Mouse (Mus musculus) intestine, embryonic 14.5 days (tissue): Measurements from ENCODE around the gene Clpx. TPM values are rescaled to one million over a fixed set of nuclear protein-coding genes. Genes with fewer than 3 reads are reported as not detected.
"Not testable (repeated sequence)": the region's sequence is repeated elsewhere in the genome, so short reads cannot be mapped to it uniquely, and the experiment has no call there.

Source experiments
- ATAC-seq: fragments of 200-750 bp; cut with Nextera tagmentation; replicated peaks from 2 replicates; pipeline ENCODE4 v1.8.0; 2017; ENCODE audit warnings: low read depth, moderate number of reproducible peaks, moderate TSS enrichment, moderate library complexity; ENCODE audit not compliant: low FRiP score, low TSS enrichment
- DNase-seq: peaks from one replicate; pipeline ENCODE4 v3.0.0-alpha.2; 2018; ENCODE audit warnings: low spot score
- H3K27ac ChIP-seq: fragments of 300-500 bp; sonication (generic); 2 replicates; pipeline ENCODE4 v1.5.1; 2014; ENCODE audit warnings: low read depth, mild to moderate bottlenecking, control low read depth
- H3K27me3 ChIP-seq: fragments of 300-500 bp; sonication (generic); replicated peaks from 2 replicates; pipeline ENCODE4 v1.6.1; 2014; ENCODE audit warnings: low read length, control low read depth; ENCODE audit not compliant: control insufficient read depth, insufficient read depth
- H3K36me3 ChIP-seq: fragments of 300-500 bp; sonication (generic); 2 replicates; pipeline ENCODE4 v1.6.1; 2014; ENCODE audit warnings: low read length, control low read depth; ENCODE audit not compliant: control insufficient read depth, insufficient read depth
- H3K4me1 ChIP-seq: fragments of 300-500 bp; sonication (generic); replicated peaks from 2 replicates; pipeline ENCODE4 v1.6.1; 2014; ENCODE audit warnings: low read length, control low read depth, mixed read lengths; ENCODE audit not compliant: control insufficient read depth, insufficient read depth
- H3K4me2 ChIP-seq: fragments of 300-500 bp; sonication (generic); 2 replicates; pipeline ENCODE4 v1.6.1; 2014; ENCODE audit warnings: low read length
- H3K4me3 ChIP-seq: fragments of 300-500 bp; sonication (generic); 2 replicates; pipeline ENCODE4 v1.5.1; 2014; ENCODE audit warnings: low read depth, low read length, control low read depth, mixed read lengths
- H3K9ac ChIP-seq: fragments of 300-500 bp; sonication (generic); 2 replicates; pipeline ENCODE4 v1.6.1; 2014; ENCODE audit warnings: mild to moderate bottlenecking, low read length
- H3K9me3 ChIP-seq: fragments of 300-500 bp; sonication (generic); 2 replicates; pipeline ENCODE4 v1.6.1; 2016; ENCODE audit warnings: low read length, control low read depth; ENCODE audit not compliant: control insufficient read depth
- WGBS: fragments of 180-500 bp; shearing (Covaris S2); extraction: QIAGEN DNeasy Blood & Tissue Kit; methylation state at CpG from one replicate; pipeline ENCODE4 v1.1.7; 2014; 5-methylcytosine and 5-hydroxymethylcytosine counted together
- polyA plus RNA-seq: library from polyadenylated mRNA; unstranded; fragments of >200 nt; fragmentation: Nextera tagmentation; extraction: Ambion mirVana; gene quantifications from 2 replicates; pipeline ENCODE4 v1.2.1, GENCODE M21; 2014

Gene Clpx
- polyA plus RNA-seq, 1 experiment from 2014 or later: 42.6 TPM

DNA sequence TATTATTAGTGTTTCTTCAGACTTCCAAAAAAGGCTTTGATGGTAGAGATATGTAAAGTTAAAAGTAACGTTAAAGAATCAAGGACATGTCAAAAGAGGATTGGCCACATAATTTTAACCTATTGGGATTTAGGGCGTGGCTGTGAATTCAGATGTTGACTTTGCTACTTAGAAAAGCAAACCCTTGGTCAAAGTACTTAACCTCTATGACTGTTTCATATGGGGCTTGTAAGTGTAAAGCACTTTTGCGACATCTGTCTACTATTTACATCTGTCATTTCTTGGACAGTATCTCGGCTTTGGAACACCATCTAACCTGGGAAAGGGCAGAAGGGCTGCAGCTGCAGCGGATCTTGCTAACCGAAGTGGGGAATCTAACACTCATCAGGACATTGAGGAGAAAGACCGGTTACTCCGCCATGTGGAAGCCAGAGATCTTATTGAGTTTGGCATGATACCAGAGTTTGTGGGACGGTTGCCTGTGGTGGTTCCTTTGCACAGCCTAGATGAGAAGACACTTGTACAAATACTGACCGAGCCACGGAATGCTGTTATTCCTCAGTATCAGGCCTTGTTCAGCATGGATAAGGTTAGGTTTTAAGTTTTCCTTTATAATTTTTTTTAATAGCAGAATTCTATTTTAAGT lies 28.3 kb downstream of the Clpx start:
- Histone ChIP-seq H3K4me2 (no peak overlapping the region), H3K36me3 (peaks cover 82% of the 10 kb centered on the region), H3K27ac (no peak overlapping the region), H3K9ac (no peak overlapping the region), H3K9me3 (no peaks in the 10 kb centered on the region), H3K27me3 (no peaks in the 10 kb centered on the region), H3K4me3 (no peak overlapping the region), H3K4me1 (no peaks in the 10 kb centered on the region)
- WGBS: 86% methylated on average over 11 of the region's 11 CpGs
- DNase-seq (no peak), ATAC-seq (no peak)

DNA sequence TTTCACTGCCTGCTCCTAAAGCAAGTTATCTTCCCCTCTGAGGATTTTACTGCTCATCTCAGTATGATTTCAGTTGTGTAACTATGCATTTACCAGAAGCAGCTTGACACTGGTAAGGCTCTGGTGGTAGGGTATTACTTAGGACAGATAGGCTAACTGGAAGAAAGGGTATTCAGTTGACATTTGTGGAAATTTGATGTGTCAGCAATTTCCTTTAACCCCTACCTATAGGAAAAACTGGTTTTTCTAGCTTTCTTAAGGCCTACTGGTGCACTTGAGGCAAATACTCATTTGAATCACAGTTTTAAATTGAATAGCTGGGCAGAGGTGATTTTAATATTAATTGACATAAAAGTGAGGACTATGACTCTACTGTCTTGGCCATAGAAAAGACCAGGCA lies 31.9 kb downstream of the Clpx start:
- Histone ChIP-seq H3K36me3 (peaks cover 88% of the 10 kb centered on the region), H3K4me2 (no peak overlapping the region), H3K9me3 (no peaks in the 10 kb centered on the region), H3K4me3 (no peak overlapping the region), H3K27ac (no peak overlapping the region), H3K4me1 (no peaks in the 10 kb centered on the region), H3K27me3 (no peaks in the 10 kb centered on the region), H3K9ac (no peak overlapping the region)
- ATAC-seq (no peak), DNase-seq (no peak)

DNA sequence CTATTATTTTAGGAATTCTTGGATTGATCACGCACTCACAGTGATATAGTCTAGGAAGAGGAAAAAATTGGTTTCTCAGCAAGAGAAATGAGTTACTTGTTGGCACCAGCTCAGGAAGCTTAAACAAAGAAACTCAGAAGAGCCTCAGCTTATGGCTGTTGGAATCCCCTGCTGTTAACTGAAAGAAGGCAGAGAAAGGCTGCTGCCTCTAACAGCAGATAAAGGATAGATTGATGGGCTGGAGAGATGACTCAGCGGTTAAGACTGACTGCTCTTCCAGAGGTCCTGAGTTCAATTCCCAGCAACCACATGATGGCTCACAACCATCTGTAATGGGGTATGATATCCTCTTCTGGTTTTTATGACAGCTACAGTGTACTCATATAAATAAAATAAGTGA lies 33.3 kb downstream of the Clpx start:
- H3K36me3 ChIP-seq: peaks cover 79% of the 10 kb centered on the region
- H3K4me1 ChIP-seq: no peaks in the 10 kb centered on the region
- no peak for ATAC-seq
- no peaks in the 10 kb centered on the region for H3K27me3 ChIP-seq
- no peaks in the 10 kb centered on the region for H3K9me3 ChIP-seq
- no peak overlapping the region for H3K9ac ChIP-seq
- H3K4me2 ChIP-seq: no peak overlapping the region
- no peak overlapping the region for H3K27ac ChIP-seq
- WGBS: 88% methylated on average over 2 of the region's 2 CpGs
- no peak overlapping the region for H3K4me3 ChIP-seq
- no peak for DNase-seq

DNA sequence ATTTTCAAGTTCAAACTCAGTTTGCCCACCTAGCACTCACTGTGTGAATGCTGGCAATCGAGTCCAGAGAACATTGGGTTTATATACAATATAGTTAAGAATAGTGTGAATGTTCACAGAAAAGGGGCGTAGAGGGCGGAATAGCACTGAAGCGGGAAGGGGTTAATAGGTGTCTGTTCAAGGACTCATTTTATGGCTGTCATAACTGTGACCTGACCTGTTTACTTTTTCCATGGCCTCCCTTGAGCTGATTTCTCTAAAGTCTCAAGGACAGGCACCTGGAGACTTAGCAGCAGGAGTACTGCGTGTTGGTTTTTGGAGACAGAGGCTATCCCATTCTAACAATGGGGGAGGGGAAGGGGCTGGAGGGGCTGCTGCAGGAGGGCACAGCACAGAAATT lies 39.9 kb downstream of the Clpx start:
- H3K4me2 ChIP-seq: no peak overlapping the region
- WGBS: 63% methylated on average over 5 of the region's 5 CpGs

DNA sequence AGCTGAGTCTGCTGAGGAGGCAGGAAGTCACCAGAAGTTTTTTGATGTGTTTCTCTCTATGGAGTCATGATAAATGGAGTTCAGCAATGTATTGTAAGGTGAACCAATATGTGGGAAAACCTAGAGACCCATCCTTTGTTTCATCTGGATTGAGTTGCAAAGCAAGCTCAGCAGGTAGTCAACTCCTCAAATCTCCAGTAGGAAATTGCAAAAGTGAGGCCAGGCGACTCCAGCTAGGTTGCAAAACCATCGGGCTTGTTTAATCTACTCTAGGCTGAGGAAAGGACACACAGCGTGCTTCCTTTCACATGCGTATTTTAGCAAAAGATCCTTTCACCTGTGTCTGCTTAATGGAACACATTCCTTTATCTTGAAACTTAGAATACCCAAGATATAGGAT lies 45.1 kb downstream of the Clpx start:
- WGBS: 87% methylated on average over 4 of the region's 4 CpGs
- Histone ChIP-seq H3K4me3 (no peak overlapping the region), H3K9me3 (peaks cover 7% of the 10 kb centered on the region; the same call in 1 of the 2 replicates), H3K36me3 (no peaks in the 10 kb centered on the region), H3K4me2 (no peak overlapping the region), H3K9ac (no peak overlapping the region), H3K27ac (no peak overlapping the region), H3K4me1 (no peaks in the 10 kb centered on the region), H3K27me3 (no peaks in the 10 kb centered on the region)
- ATAC-seq (no peak), DNase-seq (no peak)

More for the DNA sequence above, 39.9 kb downstream of the Clpx start:
- ATAC-seq (peak; percentile 40), DNase-seq (no peak)
- H3K9ac ChIP-seq: no peak overlapping the region
- peaks cover 20% of the 10 kb centered on the region for H3K36me3 ChIP-seq
- H3K27me3 ChIP-seq: no peaks in the 10 kb centered on the region
- no peaks in the 10 kb centered on the region for H3K4me1 ChIP-seq
- no peak overlapping the region for H3K27ac ChIP-seq
- H3K9me3 ChIP-seq: no peaks in the 10 kb centered on the region
- no peak overlapping the region for H3K4me3 ChIP-seq

DNA sequence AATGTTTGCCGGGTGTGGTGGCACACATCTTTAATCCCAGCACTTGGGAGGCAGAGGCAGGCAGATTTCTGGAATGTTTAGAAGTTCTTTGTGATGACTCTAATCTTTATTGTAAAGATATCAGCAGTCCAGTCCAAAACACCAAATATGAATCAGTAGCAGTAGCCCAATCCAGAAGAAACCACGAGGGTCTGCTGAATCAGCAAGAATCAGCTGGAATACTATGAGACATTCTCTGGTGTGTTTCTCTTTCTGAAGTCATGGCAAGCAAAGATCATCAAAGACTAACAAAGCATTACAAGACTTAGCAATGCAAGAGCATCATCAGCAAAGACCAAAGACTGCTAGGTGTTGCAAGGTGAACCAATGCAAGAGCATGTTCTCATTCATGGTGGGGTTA lies 46.4 kb downstream of the Clpx start:
- Histone ChIP-seq H3K9ac (no peak overlapping the region), H3K4me1 (no peaks in the 10 kb centered on the region), H3K9me3 (peaks cover 11% of the 10 kb centered on the region; the same call in 1 of the 2 replicates), H3K27ac (no peak overlapping the region), H3K27me3 (no peaks in the 10 kb centered on the region), H3K36me3 (no peaks in the 10 kb centered on the region), H3K4me2 (no peak overlapping the region), H3K4me3 (no peak overlapping the region)
- WGBS: 88% methylated on average over 2 of the region's 2 CpGs
- DNase-seq: no peak
- no peak for ATAC-seq

DNA sequence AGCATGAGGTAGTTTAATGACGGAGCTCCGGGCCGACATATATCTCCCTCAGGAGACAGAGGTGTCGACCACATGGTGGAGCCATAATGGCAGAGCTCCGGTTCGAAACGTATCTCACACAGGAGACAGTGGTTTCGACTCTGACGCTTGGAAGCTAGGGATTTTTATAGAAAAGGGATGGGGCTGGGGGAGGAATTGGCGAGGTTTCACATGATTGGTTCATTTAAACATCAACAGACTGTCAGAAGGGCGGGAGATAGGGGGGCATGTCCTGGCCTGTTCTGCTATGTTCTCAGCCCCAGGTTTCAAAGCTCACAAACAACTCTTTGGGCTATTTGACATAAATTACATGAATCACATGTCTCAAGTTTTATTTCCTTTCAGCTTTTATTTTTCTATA lies 51.4 kb downstream of the Clpx start:
- not testable (repeated sequence) for H3K36me3 ChIP-seq, H3K9me3 ChIP-seq, ATAC-seq, DNase-seq, H3K27me3 ChIP-seq
- H3K4me2 ChIP-seq: peak overlapping the region; percentile 90
- peaks cover 13% of the 10 kb centered on the region for H3K4me1 ChIP-seq
- WGBS: 68% methylated on average over 11 of the region's 11 CpGs
- H3K9ac ChIP-seq: peak overlapping the region; percentile 95
- H3K4me3 ChIP-seq: peak overlapping the region; percentile 99
- peak overlapping the region; percentile 94 for H3K27ac ChIP-seq

DNA sequence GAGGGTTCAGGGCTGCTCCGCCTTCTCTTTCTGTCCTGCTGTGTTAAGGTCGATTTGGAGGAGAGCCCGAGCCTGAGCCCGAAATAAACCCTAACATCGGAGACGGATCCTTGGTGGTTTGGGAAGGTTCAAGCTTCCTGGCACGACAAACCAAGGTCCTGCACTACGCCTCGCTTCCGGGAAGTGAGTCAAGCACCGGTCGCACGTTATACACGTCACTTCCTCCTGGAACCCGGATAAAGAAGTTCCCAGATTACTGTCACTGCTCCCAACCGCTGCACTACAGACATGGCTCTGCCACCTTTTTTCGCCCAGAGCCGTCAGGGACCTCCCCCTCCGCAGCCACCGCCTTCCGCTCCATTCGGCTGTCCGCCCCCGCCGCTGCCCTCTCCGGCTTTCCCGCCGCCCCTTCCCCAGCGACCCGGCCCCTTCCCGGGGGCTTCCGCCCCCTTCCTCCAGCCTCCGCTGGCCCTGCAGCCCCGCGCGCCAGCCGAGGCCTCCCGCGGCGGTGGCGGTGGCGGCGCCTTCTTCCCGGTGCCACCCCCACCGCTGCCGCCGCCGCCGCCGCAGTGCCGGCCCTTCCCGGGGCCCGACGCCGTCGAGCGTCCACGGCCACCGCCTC lies 51.9 kb downstream of the Clpx start, which contains the start of gene Pdcd7:
Pdcd7 (plus strand) TSS at position 251 of the 622 bp plus-strand sequence.
- H3K27me3 ChIP-seq: no peaks in the 10 kb centered on the region
- H3K9ac ChIP-seq: peak within 1 kb of the TSS; percentile 95
- WGBS: under 1% methylated on average over 46 of the region's 59 CpGs
- no peaks in the 10 kb centered on the region for H3K36me3 ChIP-seq
- peaks cover 13% of the 10 kb centered on the region for H3K4me1 ChIP-seq
- DNase-seq (peak; percentile 99), ATAC-seq (peak; percentile 96)
- peaks cover 4% of the 10 kb centered on the region; the same call in 1 of the 2 replicates for H3K9me3 ChIP-seq
- H3K4me2 ChIP-seq: peak within 1 kb of the TSS; percentile 90
- peak within 1 kb of the TSS; percentile 94 for H3K27ac ChIP-seq
- peak within 1 kb of the TSS; percentile 99 for H3K4me3 ChIP-seq
